Comparison of ENCODE assay signal across 25 mouse cellular contexts in the genomic region with DNA sequence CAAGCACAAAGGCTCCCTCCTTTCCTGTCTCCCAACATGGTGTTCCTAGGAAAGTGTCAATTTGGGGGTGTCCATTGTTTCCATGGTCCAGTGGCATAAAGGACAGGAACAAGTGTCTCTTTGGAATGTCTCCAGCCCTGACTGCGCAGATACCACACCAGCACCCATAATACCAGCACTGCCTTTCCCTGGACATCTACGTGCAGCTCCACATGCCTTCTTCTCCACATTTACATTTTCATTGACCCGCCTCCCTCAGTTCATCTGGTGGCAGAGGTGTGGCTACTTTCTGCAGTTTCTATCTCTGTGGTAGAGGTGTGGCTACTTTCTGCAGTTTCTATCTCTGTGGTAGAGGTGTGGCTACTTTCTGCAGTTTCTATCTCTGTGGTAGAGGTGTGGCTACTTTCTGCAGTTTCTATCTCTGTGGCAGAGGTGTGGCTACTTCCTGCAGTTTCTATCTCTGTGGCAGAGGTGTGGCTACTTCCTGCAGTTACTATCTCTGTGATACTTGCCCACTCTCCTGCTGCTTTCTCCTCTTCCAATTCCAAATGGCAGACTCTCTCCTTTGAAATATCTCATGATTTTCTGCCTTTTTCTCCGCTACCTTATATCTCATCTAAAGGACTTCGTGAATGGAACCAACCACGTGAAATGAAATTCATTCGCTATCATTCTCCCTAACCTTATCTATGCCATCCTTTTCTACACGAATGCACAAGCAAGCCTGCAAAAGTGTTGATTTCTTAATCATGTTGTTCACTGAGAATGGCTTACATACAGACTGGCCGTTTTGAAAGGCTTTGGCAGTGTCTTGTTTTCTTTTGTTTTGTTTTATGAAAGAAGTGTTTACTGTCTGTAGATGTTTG.
DNase-seq lines count a peak whose midpoint lies in the region; ATAC-seq and TF ChIP-seq lines count a peak whose summit lies in the region.
"Had no signal": no experiment of that assay in that cellular context is flagged by ENCODE, and none has a peak within 500 bp of the region (broad histone marks: within the 10 kb centered on the region; RNA-seq: fewer than 3 reads in every experiment).

No protein-coding gene starts in this region.

- TF ChIP-seq CTCF in G1E (IDR thresholded peaks at IDR 0.05; ENCODE audit: low read depth, low read length) = no peak
- TF ChIP-seq CTCF in liver, postnatal 0 days (IDR thresholded peaks at IDR 0.05; ENCODE audit: low read depth) = no peak
- no peak for TF ChIP-seq CTCF in small intestine, adult 2 months (IDR thresholded peaks at IDR 0.05; ENCODE audit: extremely low read depth, insufficient read length, insufficient replicate concordance, low read depth, low read length)
- no peak for TF ChIP-seq CTCF in lung, postnatal 0 days (IDR thresholded peaks at IDR 0.05)

- H3K4me2 ChIP-seq in liver, postnatal 0 days (ENCODE audit: low read depth, low read length) = no peak overlapping the region
- H3K4me2 ChIP-seq in lung, postnatal 0 days (replicated peaks; ENCODE audit: low read depth, low read length) = no peak overlapping the region
- H3K4me2 ChIP-seq: heart, embryonic 12.5 days; lung, embryonic 15.5 days; midbrain, embryonic 12.5 days had no signal

- 65% methylated on average over 9 of the region's 9 CpGs for WGBS in liver, postnatal 0 days (ENCODE audit: insufficient replicate concordance)
- WGBS in small intestine, adult 2 months = 65% methylated on average over 9 of the region's 9 CpGs
- WGBS in lung, postnatal 0 days = 87% methylated on average over 9 of the region's 9 CpGs

- peak overlapping the region; percentile 44; the same call in 1 of the 2 replicates for H3K4me3 ChIP-seq in G1E (ENCODE audit: low read depth, low read length)
- H3K4me3 ChIP-seq in liver, postnatal 0 days (ENCODE audit: low read depth, low read length) = no peak overlapping the region
- H3K4me3 ChIP-seq in small intestine, adult 2 months (ENCODE audit: low read depth, low read length) = no peak overlapping the region
- no peak overlapping the region for H3K4me3 ChIP-seq in lung, postnatal 0 days (ENCODE audit: low read depth, low read length)
- H3K4me3 ChIP-seq: heart, embryonic 12.5 days; limb, embryonic 10.5 days; lung, embryonic 15.5 days; midbrain, embryonic 12.5 days had no signal

- H3K9me3 ChIP-seq in G1E (replicated peaks) = no peaks in the 10 kb centered on the region
- no peaks in the 10 kb centered on the region for H3K9me3 ChIP-seq in liver, postnatal 0 days (ENCODE audit: low read length)
- H3K9me3 ChIP-seq in lung, postnatal 0 days (ENCODE audit: low read length) = no peaks in the 10 kb centered on the region
- H3K9me3 ChIP-seq: heart, embryonic 12.5 days; limb, embryonic 10.5 days; lung, embryonic 15.5 days; midbrain, embryonic 12.5 days had no signal

- H3K27ac ChIP-seq in liver, postnatal 0 days (ENCODE audit: low read depth) = no peak overlapping the region
- H3K27ac ChIP-seq in small intestine, adult 2 months (ENCODE audit: insufficient read depth, low read depth, low read length) = 0 out of 2 replicates have a peak overlapping the region, but pooled peaks have one; percentile 16
- no peak overlapping the region for H3K27ac ChIP-seq in lung, postnatal 0 days (ENCODE audit: low read length)
- H3K27ac ChIP-seq: hindbrain, postnatal 0 days; lung, embryonic 15.5 days; midbrain, embryonic 12.5 days had no signal

- peaks cover 59% of the 10 kb centered on the region for H3K4me1 ChIP-seq in G1E (ENCODE audit: insufficient read depth, low read depth, low read length)
- peaks cover 12% of the 10 kb centered on the region for H3K4me1 ChIP-seq in liver, postnatal 0 days (ENCODE audit: insufficient read depth)
- peaks cover 8% of the 10 kb centered on the region; the same call in 1 of the 2 replicates for H3K4me1 ChIP-seq in small intestine, adult 2 months (ENCODE audit: control insufficient read depth, insufficient read depth, insufficient read length, low read length)
- H3K4me1 ChIP-seq in lung, postnatal 0 days (ENCODE audit: insufficient read depth, low read depth, low read length) = no peaks in the 10 kb centered on the region
- H3K4me1 ChIP-seq: lung, embryonic 15.5 days had no signal

- TF ChIP-seq EP300 in liver, postnatal 0 days (IDR thresholded peaks at IDR 0.05; ENCODE audit: low read depth) = 0 out of 2 replicates have a peak, but pooled peaks have one; percentile 24
- no peak for TF ChIP-seq EP300 in lung, postnatal 0 days (IDR thresholded peaks at IDR 0.05)

- DNase-seq in G1E (ENCODE audit: low spot score) = no peak
- DNase-seq in liver, postnatal 0 days = no peak
- DNase-seq in lung, postnatal 0 days (ENCODE audit: low spot score) = no peak
- no peak for DNase-seq in urinary bladder, postnatal 14 days (ENCODE audit: low spot score)
- DNase-seq in urinary bladder, adult 2 months (ENCODE audit: low spot score) = no peak
- DNase-seq: cerebellum, adult 11-12 months; cerebellum, postnatal 14 days; forebrain, postnatal 0 days; gastrocnemius, postnatal 14 days; heart, adult 11 months; heart, postnatal 10 days; kidney, adult 18-20 months; kidney, postnatal 10 days; lung, postnatal 4 days; retina, postnatal 1 day; right cerebral cortex, postnatal 25 days; thymus, postnatal 25 days had no signal

- no peak overlapping the region for H3K9ac ChIP-seq in liver, postnatal 0 days (replicated peaks)
- H3K9ac ChIP-seq in lung, postnatal 0 days (replicated peaks; ENCODE audit: low read depth) = no peak overlapping the region
- H3K9ac ChIP-seq: forebrain, postnatal 0 days; heart, embryonic 12.5 days; lung, embryonic 15.5 days; midbrain, embryonic 12.5 days had no signal

- peak; percentile 94 for ATAC-seq in G1E (ENCODE audit: extremely low read depth, insufficient number of reproducible peaks, low FRiP score, poor library complexity, severe bottlenecking)
- ATAC-seq in common myeloid progenitor, adult 5-6 weeks (replicated peaks; ENCODE audit: low read depth, poor library complexity, severe bottlenecking) = peak; percentile 67; the same call in 1 of the 2 replicates
- no peak for ATAC-seq in liver, postnatal 0 days
- ATAC-seq in lung, postnatal 0 days = no peak
- ATAC-seq: forebrain, postnatal 0 days; hindbrain, postnatal 0 days; Patski had no signal

- TF ChIP-seq POLR2A in small intestine, adult 2 months (IDR thresholded peaks at IDR 0.05; ENCODE audit: low read depth, low read length) = no peak

- H3K36me3 ChIP-seq in G1E (replicated peaks) = no peaks in the 10 kb centered on the region
- no peaks in the 10 kb centered on the region for H3K36me3 ChIP-seq in liver, postnatal 0 days (replicated peaks; ENCODE audit: insufficient read depth, low read length)
- no peaks in the 10 kb centered on the region for H3K36me3 ChIP-seq in small intestine, adult 2 months (ENCODE audit: control insufficient read depth, insufficient read depth, low read length)
- H3K36me3 ChIP-seq in lung, postnatal 0 days (ENCODE audit: insufficient read depth, low read length) = no peaks in the 10 kb centered on the region
- H3K36me3 ChIP-seq: heart, embryonic 12.5 days; limb, embryonic 10.5 days; lung, embryonic 15.5 days; midbrain, embryonic 12.5 days had no signal

- no peaks in the 10 kb centered on the region for H3K27me3 ChIP-seq in G1E (ENCODE audit: insufficient read depth, low read length)
- H3K27me3 ChIP-seq in liver, postnatal 0 days (ENCODE audit: insufficient read depth, low read length) = no peaks in the 10 kb centered on the region
- H3K27me3 ChIP-seq in small intestine, adult 2 months (ENCODE audit: control insufficient read depth, insufficient read depth, low read length) = no peaks in the 10 kb centered on the region
- H3K27me3 ChIP-seq in lung, postnatal 0 days (replicated peaks; ENCODE audit: insufficient read depth, low read length) = no peaks in the 10 kb centered on the region
- H3K27me3 ChIP-seq: heart, embryonic 12.5 days; lung, embryonic 15.5 days; Patski had no signal

Comparison
In these comparisons a context has a peak if more than half of its experiments do, and no peak if none do; other contexts are left out.
1. ATAC-seq: peak in G1E (single experiment) and common myeloid progenitor, adult 5-6 weeks (single experiment); none in liver, postnatal 0 days (single experiment) and lung, postnatal 0 days (single experiment).